Mouse (Mus musculus) heart, postnatal 4 days (tissue): ENCODE measurements at regions not wholly inside any gene's neighbourhood (a gene's known extent, or its start where the extent isn't known, plus 50 kb on each side); places are given as distances from the start of the nearest gene placed in this dataset.

Source experiments
- DNase-seq: peaks from one replicate; pipeline ENCODE4 v3.0.0; 2021

DNA sequence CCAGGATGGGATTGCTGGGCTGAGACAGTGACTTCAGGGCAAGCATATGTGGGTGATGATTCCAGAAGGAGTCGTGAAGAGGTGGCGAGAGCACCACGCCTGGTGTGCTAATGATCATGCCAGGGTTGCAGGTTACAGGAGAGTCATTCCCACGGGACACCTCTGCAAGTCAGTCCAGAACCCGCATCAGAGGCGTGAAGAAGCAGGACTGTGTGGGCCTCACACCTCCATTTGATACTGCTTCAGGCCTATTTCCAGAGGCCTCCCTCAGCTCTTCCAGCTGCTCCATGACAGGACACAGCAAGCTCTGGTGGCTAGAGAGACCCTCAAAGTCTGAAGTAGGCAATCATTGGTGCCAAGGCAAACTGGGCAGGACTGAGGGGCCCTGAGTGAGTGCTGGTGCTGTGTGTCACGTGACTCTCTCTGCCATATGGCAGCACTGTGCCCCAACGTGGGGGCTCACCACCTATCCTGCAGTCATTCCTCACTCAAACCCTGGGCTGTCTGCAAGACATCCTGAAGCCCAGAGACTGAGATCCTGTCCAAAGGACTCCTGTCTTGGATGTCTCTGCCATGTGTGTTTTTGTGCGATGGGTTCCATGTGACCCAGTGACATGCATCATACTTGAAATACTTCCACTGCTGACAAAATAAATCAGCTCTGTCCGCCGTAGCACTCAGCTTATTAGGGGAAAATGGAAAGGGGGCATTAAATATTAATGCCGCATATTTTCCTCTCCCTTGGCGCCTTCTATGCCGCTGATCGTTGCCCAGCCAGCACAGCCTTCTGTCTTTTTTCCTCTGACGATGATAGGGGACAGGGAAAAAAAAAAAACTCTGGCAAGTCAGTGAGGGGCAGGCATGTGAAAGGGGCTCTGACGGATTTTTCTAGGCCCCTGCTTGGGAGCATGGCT is 247.6 kb upstream of the Habp2 start:
- no peak for DNase-seq

DNA sequence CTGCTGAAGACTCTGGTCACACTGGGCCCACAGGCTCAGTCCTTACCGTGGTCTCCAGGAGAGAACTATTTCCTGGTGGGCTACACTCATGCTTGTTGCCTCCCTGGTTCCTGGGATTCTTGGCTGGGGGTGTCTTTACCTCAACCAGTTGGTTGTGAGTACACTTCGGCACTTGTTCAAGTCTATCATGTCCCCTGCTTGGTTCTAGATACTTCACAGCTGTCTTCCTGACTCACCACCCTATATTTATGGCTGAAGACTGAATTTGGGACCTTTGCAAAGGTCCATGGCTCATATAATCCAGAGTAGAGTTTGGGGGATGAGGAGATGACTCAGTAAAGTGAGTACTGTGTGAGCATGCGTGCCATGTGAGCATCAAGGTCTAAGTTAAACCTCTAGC is 245.0 kb upstream of the Habp2 start:
- no peak for DNase-seq

DNA sequence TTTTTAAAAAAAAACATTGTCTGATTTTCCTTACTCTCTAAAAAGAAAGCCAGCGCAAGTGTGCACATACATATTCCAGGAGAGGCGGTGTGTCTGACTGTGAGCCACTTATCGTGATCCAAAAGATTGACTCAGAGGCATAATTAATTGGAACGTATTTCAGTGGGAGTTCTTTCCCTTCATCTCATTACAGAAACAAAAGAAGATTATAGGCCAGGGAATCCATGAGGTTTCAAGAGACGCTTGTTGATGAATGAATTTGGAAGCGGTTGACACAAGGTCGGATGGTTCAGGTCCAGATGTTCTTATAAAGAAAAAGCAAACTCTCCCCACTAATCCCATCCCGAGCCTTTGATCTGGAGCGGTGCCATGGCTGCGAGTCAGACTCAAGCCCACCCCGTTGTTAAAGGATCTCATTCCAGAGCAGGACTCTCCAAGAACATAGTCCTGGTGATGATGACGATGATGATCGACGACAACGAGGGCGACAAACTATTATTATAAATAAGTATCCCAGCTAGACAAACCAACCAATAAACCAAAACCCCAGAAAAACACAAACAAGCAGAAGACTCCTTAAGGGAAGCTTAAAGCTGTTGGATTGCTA is 240.1 kb upstream of the Habp2 start:
- DNase-seq: no peak

DNA sequence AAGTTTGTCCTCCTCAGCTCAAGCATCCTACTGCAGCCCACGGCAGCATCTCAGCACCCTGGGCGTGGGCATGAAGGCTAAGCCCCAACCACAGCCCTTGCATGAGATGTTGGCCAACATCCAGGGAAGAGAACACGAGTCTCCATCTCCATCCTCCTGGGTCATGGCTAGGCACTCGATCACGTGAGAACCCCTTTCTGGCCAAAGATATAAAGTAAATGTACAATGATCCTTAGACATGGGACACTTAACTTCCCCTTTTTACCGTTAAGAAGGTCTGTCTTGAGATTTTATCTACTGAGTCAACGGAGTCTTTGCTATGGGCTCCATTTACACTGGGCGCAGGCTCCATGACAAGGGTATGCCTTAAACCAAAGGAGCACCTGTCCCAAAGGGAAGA is 232.8 kb upstream of the Habp2 start:
- DNase-seq: no peak

DNA sequence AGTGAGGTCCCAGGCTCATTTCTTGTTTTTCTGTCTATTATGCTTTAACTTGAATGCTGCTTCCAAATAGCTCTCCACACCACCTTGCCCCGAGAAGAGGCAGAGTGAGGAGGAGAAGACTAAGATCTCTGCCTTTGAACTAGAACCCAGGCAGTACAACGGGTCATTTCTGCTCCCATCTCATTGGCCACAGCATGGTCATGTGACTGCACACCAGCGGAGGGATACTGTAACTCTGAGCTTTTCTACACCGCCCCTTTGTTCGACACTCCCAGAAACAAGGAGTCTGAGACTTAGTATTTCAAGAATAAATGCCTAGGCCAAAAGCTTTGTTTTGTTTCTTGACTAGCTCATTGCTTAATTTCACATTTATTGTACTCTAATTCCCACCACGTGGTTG is 230.5 kb upstream of the Habp2 start:
- DNase-seq: no peak

DNA sequence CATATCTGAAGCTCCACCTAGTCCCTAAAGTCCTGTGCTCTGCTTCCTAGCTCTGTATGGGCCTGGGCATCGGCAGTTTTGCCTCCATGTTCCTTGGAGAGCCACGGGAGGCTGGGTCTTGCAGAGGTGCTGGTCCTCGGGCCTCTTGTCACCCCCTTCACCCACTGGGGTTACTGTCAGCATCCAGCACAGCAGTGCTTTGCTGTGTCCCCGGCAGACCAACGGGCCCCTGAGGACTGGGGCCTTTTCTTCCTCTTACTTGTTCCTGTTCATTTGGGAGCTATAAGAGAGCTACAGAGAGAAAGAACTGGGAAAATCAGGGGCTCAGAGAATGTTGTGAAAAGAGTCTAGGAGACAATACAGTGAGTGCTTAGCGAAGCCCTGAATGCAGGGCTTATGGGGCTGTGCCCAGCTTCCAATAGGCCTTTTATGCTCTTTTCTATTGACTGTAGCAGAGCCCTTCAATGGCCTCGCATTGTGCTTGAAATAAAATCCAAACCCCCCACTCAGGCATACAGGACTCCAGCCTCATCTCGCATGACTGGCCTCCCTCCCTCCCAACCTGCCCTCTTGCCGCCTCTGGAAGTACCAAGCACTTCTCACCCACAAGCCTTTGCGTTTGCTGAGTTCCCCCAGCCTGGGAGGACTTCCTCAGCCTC is 224.9 kb upstream of the Habp2 start:
- no peak for DNase-seq

DNA sequence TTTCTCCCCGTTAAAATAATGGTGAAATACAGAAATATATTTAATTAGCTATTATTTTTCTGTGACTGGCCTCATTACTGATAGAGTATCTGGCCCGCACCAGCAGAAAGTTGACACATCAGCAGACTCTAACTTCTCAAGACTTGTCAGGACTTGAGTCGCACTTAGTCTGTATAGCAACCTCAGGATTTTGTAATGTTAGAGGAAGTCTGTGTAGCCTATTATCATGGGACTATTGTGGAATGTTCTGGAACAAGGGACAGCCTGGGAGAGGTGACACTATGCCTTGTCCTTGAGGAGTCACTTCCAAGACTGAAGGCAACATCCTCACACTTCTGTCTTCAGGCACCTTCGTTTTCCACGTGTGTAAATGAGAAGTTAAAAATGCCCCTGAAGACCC is 223.8 kb upstream of the Habp2 start:
- no peak for DNase-seq

DNA sequence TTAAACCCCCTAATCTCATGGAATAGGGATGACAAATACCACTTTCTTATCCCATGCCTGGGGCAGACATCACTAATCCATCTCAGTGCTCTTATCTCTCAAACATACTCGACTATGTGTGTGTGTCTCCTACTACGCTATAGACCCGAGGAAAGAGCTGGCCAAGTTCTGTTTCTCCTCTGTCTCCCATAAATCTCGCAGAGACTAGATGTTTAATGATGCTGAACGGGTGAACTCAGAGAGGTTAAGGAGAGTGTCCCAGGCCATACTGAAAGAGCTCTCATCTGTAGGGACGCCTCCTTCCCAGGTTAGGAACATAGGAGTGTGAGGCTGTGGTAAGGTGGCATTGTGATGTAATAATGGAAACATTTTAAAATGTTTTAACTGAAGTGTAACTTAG is 221.2 kb upstream of the Habp2 start:
- DNase-seq: no peak

DNA sequence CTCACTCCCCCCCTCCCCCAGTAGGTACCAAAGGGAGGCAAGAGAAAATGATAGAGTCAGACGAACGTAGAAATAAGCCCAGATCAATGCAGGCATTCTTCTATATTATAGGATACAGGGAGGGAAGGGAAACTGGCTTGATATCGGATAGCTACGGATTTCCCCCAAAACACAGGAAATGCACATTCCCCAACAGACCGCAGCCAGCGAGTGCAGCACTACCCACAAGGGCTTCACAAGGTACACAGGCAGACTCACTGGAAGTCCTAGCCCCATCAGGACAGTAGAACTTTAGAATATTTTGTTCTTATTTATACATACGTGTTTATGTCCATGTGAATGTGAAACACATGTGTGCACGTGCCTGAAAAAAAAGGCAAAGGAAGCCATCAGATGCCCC is 218.8 kb upstream of the Habp2 start:
- DNase-seq: no peak

DNA sequence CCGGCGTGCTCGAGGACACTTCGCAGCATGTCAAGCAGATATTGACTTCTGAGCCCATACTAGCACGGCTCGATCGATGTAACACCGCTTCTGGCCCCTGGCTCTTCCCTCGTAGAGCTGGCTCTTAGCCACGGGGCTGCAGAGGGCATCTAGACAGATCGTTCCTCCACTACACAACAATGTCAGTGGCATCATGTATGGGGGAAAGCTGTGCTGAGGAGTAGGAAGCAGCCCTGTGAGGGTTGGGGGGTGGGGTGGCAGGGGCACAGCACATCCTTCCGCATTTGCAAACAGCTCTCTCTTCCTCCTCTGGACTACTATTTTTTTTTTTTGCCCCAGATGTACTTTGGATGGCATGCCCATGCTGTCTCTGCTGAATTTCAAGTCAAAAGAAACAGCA is 218.1 kb upstream of the Habp2 start:
- no peak for DNase-seq

DNA sequence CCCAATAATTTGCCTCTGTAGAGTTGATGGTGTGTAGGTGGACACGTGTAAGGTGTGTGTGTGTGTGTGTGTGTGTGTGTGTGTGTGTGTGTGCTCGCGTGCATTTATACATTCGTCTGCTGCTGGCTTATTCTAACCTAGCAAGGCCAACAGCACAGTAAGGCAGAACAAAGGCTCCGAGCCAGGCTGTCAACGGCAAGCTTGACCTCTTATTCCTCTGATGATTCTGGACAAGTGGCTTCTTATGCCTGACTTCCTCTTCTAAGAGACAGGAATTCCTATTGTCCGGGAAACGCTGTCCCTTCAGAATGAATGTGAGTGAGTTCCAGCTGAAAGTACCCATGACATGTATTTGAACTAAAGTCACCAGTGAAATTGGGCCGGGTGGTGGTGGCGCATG is 217.7 kb upstream of the Habp2 start:
- DNase-seq: no peak

DNA sequence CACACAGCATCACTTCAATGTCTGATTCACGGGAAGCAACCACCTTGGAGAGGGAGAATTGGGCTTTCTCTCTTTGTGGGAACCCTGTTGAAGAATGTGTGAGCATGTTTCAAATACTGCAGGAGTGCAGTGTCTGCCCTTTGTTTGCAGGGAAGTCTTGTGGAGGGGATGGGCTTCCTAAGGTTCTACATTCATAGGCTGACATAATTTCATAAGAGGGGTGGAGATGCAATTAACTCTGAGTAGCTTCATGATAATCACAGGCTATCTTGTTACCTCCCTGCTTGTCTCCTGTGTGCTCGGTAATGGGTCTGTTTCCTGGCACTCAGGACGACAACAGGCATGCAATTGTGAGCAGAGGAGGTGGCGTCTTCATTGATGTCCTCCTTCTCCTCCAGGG is 215.6 kb upstream of the Habp2 start:
- no peak for DNase-seq

DNA sequence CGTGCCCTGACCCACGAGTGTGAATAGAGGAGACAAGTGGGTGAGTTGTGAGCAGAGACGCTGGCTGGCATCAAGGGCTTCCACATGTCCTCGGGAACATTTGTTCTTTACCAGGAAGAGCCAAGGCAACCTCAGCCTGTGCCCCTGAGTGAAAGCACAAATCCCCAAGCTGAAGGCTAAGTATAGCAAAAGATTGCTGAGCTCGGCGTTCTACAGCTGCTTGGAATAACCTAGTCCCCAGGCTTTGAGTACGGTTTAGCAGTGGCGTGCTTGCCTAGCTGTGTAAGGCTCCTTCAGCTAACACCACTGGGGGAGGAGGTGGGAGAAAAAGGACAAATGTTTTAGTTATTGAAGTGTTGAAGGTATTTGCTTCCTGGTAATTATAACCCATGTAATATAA is 210.8 kb upstream of the Habp2 start:
- DNase-seq: no peak

DNA sequence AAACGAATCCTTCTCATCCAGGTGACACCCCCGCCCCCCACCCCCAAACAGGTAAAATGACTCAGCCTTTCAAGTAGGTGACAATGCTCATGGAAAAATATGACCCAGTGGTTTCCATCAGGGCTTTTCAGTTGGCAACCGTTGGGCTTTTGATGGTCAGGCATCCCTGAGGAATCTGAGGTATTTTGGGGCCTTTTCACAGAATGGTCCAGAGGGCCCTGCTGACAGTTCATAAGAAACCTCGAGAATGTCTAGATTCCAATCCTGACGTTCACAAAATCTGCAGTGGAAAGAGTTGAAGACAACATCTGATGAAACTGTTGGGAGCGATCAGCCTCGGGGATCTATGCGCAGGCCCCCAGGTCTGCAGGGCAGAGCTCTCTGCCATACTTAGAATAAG is 209.4 kb upstream of the Habp2 start:
- DNase-seq: no peak

DNA sequence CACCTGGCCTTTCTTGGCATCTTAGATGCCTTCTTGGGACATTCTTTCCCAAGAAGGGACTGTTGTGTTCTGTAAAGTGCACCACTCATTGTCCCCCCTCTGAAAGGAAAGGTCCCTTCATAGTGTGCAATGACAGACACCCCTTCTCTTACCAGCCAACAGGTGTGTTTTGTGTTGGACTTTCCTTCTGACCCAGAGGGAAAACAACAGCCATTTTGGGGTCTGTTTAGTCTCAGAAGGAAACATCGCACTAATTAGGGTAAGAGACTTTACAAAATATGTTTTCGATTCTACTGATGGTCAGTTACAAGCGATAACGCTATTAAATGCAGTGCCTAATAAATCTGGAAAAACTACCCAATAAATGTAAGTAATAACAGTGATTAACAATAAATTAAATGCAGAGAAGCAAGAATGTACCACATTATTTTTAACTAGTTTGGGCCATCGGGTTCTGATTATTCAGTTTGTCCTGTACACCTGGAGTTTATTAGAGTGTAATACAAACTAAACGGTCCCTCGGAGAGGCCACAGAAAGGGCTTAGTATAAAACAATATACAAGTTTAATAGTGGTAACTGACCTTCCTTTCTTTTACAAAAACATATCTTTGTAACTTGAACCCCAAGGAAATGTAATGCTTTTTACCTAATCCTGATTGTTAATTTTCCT is 200.4 kb upstream of the Habp2 start:
- no peak for DNase-seq

DNA sequence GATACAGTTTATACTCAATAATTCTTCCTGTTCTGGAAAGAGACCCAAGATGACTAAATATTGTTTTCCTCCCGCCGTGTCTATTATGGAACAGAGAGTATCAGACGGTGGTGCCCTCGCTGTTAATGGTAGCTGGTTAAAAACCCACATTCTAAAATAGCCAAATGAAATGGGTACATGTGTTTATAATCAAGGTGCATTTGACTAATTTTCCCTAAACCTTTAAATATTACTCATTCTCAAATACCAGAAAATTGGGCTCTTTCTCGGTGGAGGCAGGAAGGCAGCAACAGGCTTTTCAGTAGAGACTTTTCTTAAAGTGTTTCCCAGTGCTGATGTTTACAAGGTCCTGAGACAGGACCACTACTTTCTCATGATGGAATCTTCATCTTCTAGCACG is 199.8 kb upstream of the Habp2 start:
- DNase-seq: no peak

DNA sequence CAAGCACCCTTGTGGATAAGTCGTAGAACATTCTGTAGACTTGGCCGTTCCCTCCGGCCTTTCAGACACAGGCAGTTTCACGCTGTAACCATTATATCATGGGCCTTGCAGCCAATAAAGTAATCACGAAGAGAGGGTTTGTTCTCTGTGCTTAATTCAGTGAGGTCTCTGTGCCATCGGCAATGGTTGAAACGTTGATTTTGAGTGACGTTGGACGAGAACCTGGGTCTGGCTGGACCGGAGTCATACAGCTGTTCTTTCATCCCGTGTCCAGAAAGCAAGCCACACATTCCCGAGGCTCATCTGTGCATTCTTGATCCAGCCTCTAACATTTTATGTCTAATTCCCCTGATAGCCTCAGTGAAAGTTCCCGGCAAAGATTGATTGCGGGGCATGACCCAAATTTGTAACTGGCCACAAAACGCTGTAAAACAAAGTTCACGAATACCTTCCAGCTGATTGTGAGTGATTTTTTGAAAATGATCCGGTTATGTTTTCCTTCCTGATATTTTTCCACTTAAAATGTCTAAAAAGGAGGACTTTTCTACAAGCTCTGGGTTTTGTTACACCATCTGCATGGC is 197.1 kb upstream of the Habp2 start:
- DNase-seq: no peak

DNA sequence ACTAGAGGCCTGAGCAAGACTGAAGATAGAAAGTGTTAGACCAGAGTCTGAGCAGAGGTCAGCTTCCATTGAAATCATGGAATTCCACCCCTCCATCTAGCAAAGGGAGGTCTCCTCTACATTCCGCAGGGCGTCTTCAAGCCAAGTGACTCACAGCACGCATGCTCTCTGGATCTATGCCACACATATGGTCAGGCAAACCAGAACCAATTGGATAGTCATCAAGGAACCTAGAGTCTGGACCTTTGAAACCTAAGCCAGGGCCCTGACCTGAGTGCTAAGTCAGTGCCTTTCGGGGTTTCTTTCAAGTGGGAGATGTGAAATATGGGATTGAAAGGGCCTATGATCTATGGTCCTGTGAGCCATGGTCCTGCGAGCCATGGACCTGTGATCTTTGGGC is 195.4 kb upstream of the Habp2 start:
- no peak for DNase-seq

DNA sequence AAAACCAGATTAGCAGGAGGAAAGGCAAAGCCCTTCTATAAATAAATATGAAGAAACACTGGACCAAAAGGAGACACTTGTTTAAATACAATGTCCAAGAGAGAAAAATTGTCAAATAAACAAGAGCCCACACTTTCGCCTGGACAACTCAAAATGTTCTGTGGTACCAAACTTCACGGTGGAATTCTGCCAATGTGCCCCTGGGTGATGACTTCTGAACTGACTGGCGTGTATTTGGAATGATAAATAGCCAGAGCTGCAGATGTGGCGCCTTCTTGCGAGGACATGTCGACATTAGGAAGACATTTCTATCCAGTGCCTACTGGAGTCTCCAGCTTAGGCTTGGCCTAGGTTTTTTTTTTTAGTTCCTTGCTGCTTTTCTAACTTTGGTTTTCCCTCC is 191.1 kb upstream of the Habp2 start:
- DNase-seq: no peak

DNA sequence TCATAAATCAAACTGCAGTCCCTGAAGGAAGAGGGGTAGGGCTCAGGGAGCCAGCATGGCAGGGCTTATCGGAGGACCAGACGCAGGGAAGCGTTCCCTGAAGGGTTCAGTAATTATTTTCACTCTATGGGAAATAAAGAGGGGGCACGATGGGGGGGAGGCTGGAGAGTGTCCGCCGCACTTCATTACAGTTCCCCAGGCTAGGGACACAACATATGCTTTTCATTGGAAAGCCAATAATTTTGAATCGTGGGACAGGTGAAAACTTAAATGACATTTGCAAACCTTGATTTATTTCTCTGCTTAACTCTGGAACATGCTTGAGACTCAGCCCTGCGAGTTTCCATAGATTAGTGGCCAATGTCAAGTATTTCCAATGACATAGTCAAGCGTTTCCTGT is 187.2 kb upstream of the Habp2 start:
- DNase-seq: no peak

DNA sequence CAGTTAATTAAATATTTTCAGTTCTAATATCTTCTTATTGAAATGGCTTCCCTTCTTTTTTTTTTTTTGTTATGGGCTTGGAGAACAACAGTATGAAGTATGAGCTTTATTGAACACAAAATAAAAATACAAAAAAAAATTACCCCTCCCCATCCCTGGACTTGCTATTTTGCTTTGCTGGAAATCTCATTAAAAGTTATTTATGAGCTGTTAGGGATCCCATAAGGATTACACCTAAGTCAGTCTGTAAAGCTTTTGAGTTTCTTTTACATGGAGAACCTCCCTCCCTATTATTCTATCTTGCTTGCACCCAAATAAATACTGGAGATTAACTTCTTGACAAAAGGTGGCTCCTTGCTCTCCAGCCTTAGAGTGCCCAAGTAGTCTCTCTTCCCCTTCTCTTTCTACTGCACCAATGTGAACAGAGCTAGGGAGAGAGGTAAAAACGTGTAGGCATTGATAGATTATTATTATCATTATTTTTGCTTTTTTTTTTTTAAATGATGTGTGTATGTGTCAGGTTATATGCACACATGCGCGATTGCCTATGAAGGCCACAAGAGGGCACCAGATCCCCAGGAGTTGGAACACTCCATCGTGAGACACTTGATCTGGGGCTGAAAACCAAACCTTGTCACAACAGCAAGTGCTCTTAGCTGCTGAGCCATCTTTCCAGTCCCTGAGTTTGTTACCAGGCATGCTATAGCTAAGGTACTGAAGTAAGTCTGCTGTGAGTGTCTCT is 186.6 kb upstream of the Habp2 start:
- no peak for DNase-seq

DNA sequence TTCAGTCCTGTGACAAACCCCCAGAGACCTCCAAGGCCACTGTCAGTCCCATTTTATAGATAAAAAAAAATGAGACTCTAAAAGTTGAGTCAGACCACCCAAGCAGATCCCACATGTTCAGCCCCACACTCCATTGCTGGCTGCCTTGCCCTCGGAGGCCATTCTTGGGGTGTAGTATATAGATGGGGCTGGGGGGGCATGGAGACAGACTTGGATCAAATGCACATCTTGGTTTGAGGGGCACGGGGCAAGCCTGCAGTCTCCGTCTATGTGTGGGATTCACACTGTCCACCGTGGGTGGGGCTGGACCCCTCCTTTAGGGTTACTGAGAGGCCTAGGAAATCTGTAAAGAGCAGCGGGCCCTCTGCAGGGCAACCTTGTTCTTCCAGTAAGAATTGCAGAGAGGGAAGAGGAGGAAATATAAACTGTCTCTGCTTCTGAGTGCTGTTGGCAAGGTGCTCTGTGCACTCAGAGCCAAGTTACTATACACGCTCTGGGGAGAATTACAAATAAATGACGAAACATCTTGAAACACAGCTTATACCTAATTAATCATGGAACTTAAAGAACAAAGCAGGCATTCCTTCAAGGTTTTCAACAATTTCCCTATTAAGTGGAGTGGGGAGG is 184.4 kb upstream of the Habp2 start:
- DNase-seq: no peak
